Mouse (Mus musculus): ENCODE data around the gene Adh4. TPM values are rescaled to one million over a fixed set of nuclear protein-coding genes. Genes with fewer than 3 reads are reported as not detected.

The Adh4 gene
- total RNA-seq, 2 experiments from 2014 or later = not detected

GRCm38 (mm10) chr3:138419369-138419768, 4.1 kb downstream of the Adh4 start:
- no peak for TF ChIP-seq CTCF (IDR thresholded peaks at IDR 0.05)
- no peak for DNase-seq
- Histone ChIP-seq H3K4me3 (no peak overlapping the region), H3K27ac (no peak overlapping the region)
- intact Hi-C loops (cut with DNase I) = no loop called here

GRCm38 (mm10) chr3:138420385-138420784, 5.1 kb downstream of the Adh4 start:
- DNase-seq = no peak
- Histone ChIP-seq H3K4me3 (no peak overlapping the region), H3K27ac (no peak overlapping the region)
- TF ChIP-seq CTCF (IDR thresholded peaks at IDR 0.05) = no peak
- intact Hi-C loops (cut with DNase I) = no loop called here

- intact Hi-C loops (cut with DNase I) = no loop called here
- no peak for TF ChIP-seq CTCF (IDR thresholded peaks at IDR 0.05)
- no peak overlapping the region for H3K27ac ChIP-seq
- no peak for DNase-seq
- H3K4me3 ChIP-seq = no peak overlapping the region
Observed at GRCm38 (mm10) chr3:138423664-138424063, 8.4 kb downstream of the Adh4 start.

GRCm38 (mm10) chr3:138424247-138424646, 9.0 kb downstream of the Adh4 start:
- intact Hi-C loops (cut with DNase I) = no loop called here
- no peak overlapping the region for H3K27ac ChIP-seq
- no peak for DNase-seq
- no peak overlapping the region for H3K4me3 ChIP-seq
- TF ChIP-seq CTCF (IDR thresholded peaks at IDR 0.05) = no peak

- Histone ChIP-seq H3K4me3 (no peak overlapping the region), H3K27ac (no peak overlapping the region)
- no peak for DNase-seq
- intact Hi-C loops (cut with DNase I) = no loop called here
- no peak for TF ChIP-seq CTCF (IDR thresholded peaks at IDR 0.05)
Observed at GRCm38 (mm10) chr3:138430360-138430976, 15.2 kb downstream of the Adh4 start.

GRCm38 (mm10) chr3:138431835-138432234, 16.6 kb downstream of the Adh4 start:
- Histone ChIP-seq H3K4me3 (no peak overlapping the region), H3K27ac (no peak overlapping the region)
- peak; percentile 65 for TF ChIP-seq CTCF (IDR thresholded peaks at IDR 0.05)
- intact Hi-C loops (cut with DNase I) = no loop called here
- no peak for DNase-seq

- no peak for DNase-seq
- Histone ChIP-seq H3K27ac (no peak overlapping the region), H3K4me3 (no peak overlapping the region)
- intact Hi-C loops (cut with DNase I) = no loop called here
- no peak for TF ChIP-seq CTCF (IDR thresholded peaks at IDR 0.05)
Observed at GRCm38 (mm10) chr3:138438716-138439115, 23.4 kb downstream of the Adh4 start.

- no peak for TF ChIP-seq CTCF (IDR thresholded peaks at IDR 0.05)
- Histone ChIP-seq H3K4me3 (peak overlapping the region; percentile 95), H3K27ac (peak overlapping the region; percentile 93)
- DNase-seq = no peak
- intact Hi-C loops (cut with DNase I) = loop anchor here (2.0 to 10.0 kb wide), 5 partner anchors 47 to 570 kb away; partner anchors contain the start of gene Metap1
Observed at GRCm38 (mm10) chr3:138442203-138442602, 26.9 kb downstream of the Adh4 start.

GRCm38 (mm10) chr3:138442612-138443464, 27.6 kb downstream of the Adh4 start, which contains the start of gene Adh5:
Gene Adh5 (plus strand): TSS chr3:138443093.
- DNase-seq = peak; percentile 95
- intact Hi-C loops (cut with DNase I) = loop anchor here (2.0 to 10.0 kb wide), 5 partner anchors 46 to 571 kb away; partner anchors contain the start of gene Metap1
- Histone ChIP-seq H3K4me3 (peak within 1 kb of the TSS; percentile 95), H3K27ac (peak within 1 kb of the TSS; percentile 93)
- no peak for TF ChIP-seq CTCF (IDR thresholded peaks at IDR 0.05)

- intact Hi-C loops (cut with DNase I) = loop anchor here (2.0 to 10.0 kb wide), 5 partner anchors 45 to 571 kb away; partner anchors contain the start of gene Metap1
- DNase-seq = no peak
- peak overlapping the region; percentile 95 for H3K4me3 ChIP-seq
- TF ChIP-seq CTCF (IDR thresholded peaks at IDR 0.05) = no peak
- peak overlapping the region; percentile 93 for H3K27ac ChIP-seq
Observed at GRCm38 (mm10) chr3:138443465-138443771, 28.2 kb downstream of the Adh4 start.

- Histone ChIP-seq H3K27ac (no peak overlapping the region), H3K4me3 (no peak overlapping the region)
- TF ChIP-seq CTCF (IDR thresholded peaks at IDR 0.05) = no peak
- no peak for DNase-seq
- intact Hi-C loops (cut with DNase I) = loop anchor here (10.0 kb wide), 1 partner anchor 457 kb away; no protein-coding TSS in a partner anchor
Observed at GRCm38 (mm10) chr3:138448077-138448860, 33.0 kb downstream of the Adh4 start.

- no peak for DNase-seq
- Histone ChIP-seq H3K27ac (no peak overlapping the region), H3K4me3 (no peak overlapping the region)
- TF ChIP-seq CTCF (IDR thresholded peaks at IDR 0.05) = no peak
- intact Hi-C loops (cut with DNase I) = no loop called here
Observed at GRCm38 (mm10) chr3:138452169-138452568, 36.9 kb downstream of the Adh4 start.

All from gastrocnemius, adult 2 months (tissue).